Mouse (Mus musculus) heart, embryonic 14.5 days (tissue): Measurements from ENCODE around the gene Tas2r103. TPM values are rescaled to one million over a fixed set of nuclear protein-coding genes. Genes with fewer than 3 reads are reported as not detected.

ENCODE experiments used
- ATAC-seq: fragments of 200-750 bp; cut with Nextera tagmentation; 2 replicates; pipeline ENCODE4 v1.8.0; 2017; ENCODE audit warnings: low read depth, moderate TSS enrichment; ENCODE audit not compliant: insufficient number of reproducible peaks, insufficient read depth, low FRiP score
- H3K27ac ChIP-seq, 2 experiments: fragments of 200-500 bp in 1 of 2; fragments of 300-500 bp in 1 of 2; sonication (generic) in 1 of 2; replicated peaks in 1 of 2; 2 replicates each; pipeline ENCODE4 v1.5.1; 2012 to 2014; ENCODE audit warnings: low read depth in 2 of 2, low read length in 2 of 2, control low read depth in 1 of 2, mild to moderate bottlenecking in 1 of 2, mixed read lengths in 1 of 2; ENCODE audit not compliant: control insufficient read depth in 1 of 2, insufficient read depth in 1 of 2
- H3K27me3 ChIP-seq: fragments of 300-500 bp; sonication (generic); 2 replicates; pipeline ENCODE4 v1.6.1; 2014; ENCODE audit warnings: mild to moderate bottlenecking, low read length, control low read depth; ENCODE audit not compliant: control insufficient read depth, insufficient read depth
- H3K36me3 ChIP-seq: fragments of 300-500 bp; sonication (generic); 2 replicates; pipeline ENCODE4 v1.6.1; 2014; ENCODE audit warnings: mild to moderate bottlenecking, control low read depth, low read length, mixed read lengths; ENCODE audit not compliant: control insufficient read depth, insufficient read depth
- H3K4me1 ChIP-seq, 2 experiments: fragments of 200-500 bp in 1 of 2; fragments of 300-500 bp in 1 of 2; sonication (generic) in 1 of 2; 2 replicates each; pipeline ENCODE4 v1.6.1; 2012 to 2014; ENCODE audit warnings: low read length in 2 of 2, control low read depth in 1 of 2, mixed read lengths in 1 of 2; ENCODE audit not compliant: control insufficient read depth in 2 of 2, insufficient read depth in 2 of 2
- H3K4me2 ChIP-seq: fragments of 300-500 bp; sonication (generic); 2 replicates; pipeline ENCODE4 v1.6.1; 2014; ENCODE audit warnings: mild to moderate bottlenecking, low read length
- H3K4me3 ChIP-seq, 2 experiments: fragments of 200-500 bp in 1 of 2; fragments of 300-500 bp in 1 of 2; sonication (generic) in 1 of 2; 2 replicates each; pipeline ENCODE4 v1.5.1; 2012 to 2014; ENCODE audit warnings: low read length in 2 of 2, mild to moderate bottlenecking in 2 of 2, control low read depth in 1 of 2, low read depth in 1 of 2, moderate library complexity in 1 of 2; ENCODE audit not compliant: control insufficient read depth in 1 of 2, insufficient read depth in 1 of 2
- H3K9ac ChIP-seq: fragments of 300-500 bp; sonication (generic); 2 replicates; pipeline ENCODE4 v1.6.1; 2014; ENCODE audit warnings: mild to moderate bottlenecking, low read length
- H3K9me3 ChIP-seq: fragments of 300-500 bp; sonication (generic); 2 replicates; pipeline ENCODE4 v1.6.1; 2016; ENCODE audit warnings: low read length, control low read depth; ENCODE audit not compliant: control insufficient read depth
- WGBS: fragments of 180-500 bp; shearing (Covaris S2); extraction: QIAGEN DNeasy Blood & Tissue Kit; methylation state at CpG from one replicate; pipeline ENCODE4 v1.1.7; 2014; 5-methylcytosine and 5-hydroxymethylcytosine counted together
- polyA plus RNA-seq: library from polyadenylated mRNA; unstranded; fragments of >200 nt; fragmentation: Nextera tagmentation; extraction: Ambion mirVana; gene quantifications from 2 replicates; pipeline ENCODE4 v1.2.1, GENCODE M21; 2014

The Tas2r103 gene
- not detected in 2 replicates for polyA plus RNA-seq

GRCm38 (mm10) chr6:133037001-133037400, at the start of gene Tas2r103:
Gene Tas2r103, minus strand, starts transcription at chr6:133037101.
- no peaks in the 10 kb centered on the region for H3K9me3 ChIP-seq
- no peak for ATAC-seq
- no peak within 1 kb of the TSS for H3K4me3 ChIP-seq
- H3K4me1 ChIP-seq, result no peaks in the 10 kb centered on the region
- H3K27me3 ChIP-seq, result no peaks in the 10 kb centered on the region
- no peak within 1 kb of the TSS for H3K27ac ChIP-seq
- no peak within 1 kb of the TSS for H3K4me2 ChIP-seq
- WGBS, result 74% methylated on average over 2 of the region's 2 CpGs
- H3K36me3 ChIP-seq, result no peaks in the 10 kb centered on the region
- H3K9ac ChIP-seq, result no peak within 1 kb of the TSS

GRCm38 (mm10) chr6:133055716-133056115, 18.8 kb upstream of the Tas2r103 start, which contains the start of gene Tas2r140:
Gene Tas2r140, minus strand, starts transcription at chr6:133055816.
- ATAC-seq, result no peak
- H3K4me2 ChIP-seq, result no peak within 1 kb of the TSS
- H3K4me3 ChIP-seq, result no peak within 1 kb of the TSS
- no peaks in the 10 kb centered on the region for H3K36me3 ChIP-seq
- no peak within 1 kb of the TSS for H3K27ac ChIP-seq
- no peaks in the 10 kb centered on the region for H3K27me3 ChIP-seq
- H3K4me1 ChIP-seq, result no peaks in the 10 kb centered on the region
- no peaks in the 10 kb centered on the region for H3K9me3 ChIP-seq
- H3K9ac ChIP-seq, result no peak within 1 kb of the TSS

Other genes starting within 250 kb of the Tas2r103 start
- not detected in 2 replicates for gene Tas2r117, start 234.3 kb downstream of the Tas2r103 start, polyA plus RNA-seq
- not detected in 2 replicates for gene Tas2r123, start 190.0 kb downstream of the Tas2r103 start, polyA plus RNA-seq
- gene Tas2r116, start 181.7 kb downstream of the Tas2r103 start, polyA plus RNA-seq, result not detected in 2 replicates
- gene Tas2r110, start 169.1 kb downstream of the Tas2r103 start, polyA plus RNA-seq, result not detected in 2 replicates
- gene Tas2r113, start 144.1 kb downstream of the Tas2r103 start, polyA plus RNA-seq, result not detected in 2 replicates
- not detected in 2 replicates for gene Tas2r125, start 127.5 kb downstream of the Tas2r103 start, polyA plus RNA-seq
- not detected in 2 replicates for gene Tas2r129, start 86.0 kb downstream of the Tas2r103 start, polyA plus RNA-seq
- not detected in 2 replicates for gene Tas2r131, start 79.2 kb downstream of the Tas2r103 start, polyA plus RNA-seq
- gene Tas2r109, start 56.1 kb downstream of the Tas2r103 start, polyA plus RNA-seq, result not detected in 2 replicates
- not detected in 2 replicates for gene Tas2r140, start 18.7 kb upstream of the Tas2r103 start, polyA plus RNA-seq
- 61.1 and 64.4 TPM in 2 replicates for gene Smim10l1, start 67.8 kb upstream of the Tas2r103 start, polyA plus RNA-seq